Mouse (Mus musculus): ENCODE results near the gene Tmem175. TPM values are rescaled to one million over a fixed set of nuclear protein-coding genes. Genes with fewer than 3 reads are reported as not detected.
A peak's percentile ranks its signal among the peaks of the same experiment; 100 is the strongest.

The Tmem175 gene
- total and polyA plus RNA-seq, 2 experiments: 6.0 to 19.4 TPM

- peak; percentile 69 for DNase-seq (ENCODE audit: extremely low read depth, low read depth, low spot score)
- H3K27ac ChIP-seq (replicated peaks; ENCODE audit: insufficient read depth, low read depth, low read length): peak overlapping the region; percentile 68
Observed at GRCm38 (mm10) chr5:108694352-108695261, 65.0 kb downstream of the Tmem175 start.

GRCm38 (mm10) chr5:108695861-108696260 lies 66.3 kb downstream of the Tmem175 start:
- no peaks in the 10 kb centered on the region for H3K36me3 ChIP-seq (ENCODE audit: control insufficient read depth, insufficient read depth, low read length)
- H3K27ac ChIP-seq (replicated peaks; ENCODE audit: insufficient read depth, low read depth, low read length): no peak overlapping the region
- TF ChIP-seq CTCF (IDR thresholded peaks at IDR 0.05; ENCODE audit: low read depth, low read length): no peak
- TF ChIP-seq POLR2A (IDR thresholded peaks at IDR 0.05; ENCODE audit: extremely low read depth, insufficient read depth, low read length): no peak
- no peak for DNase-seq (ENCODE audit: extremely low read depth, low read depth, low spot score)
- no peak overlapping the region for H3K4me3 ChIP-seq (ENCODE audit: insufficient read depth, low read depth, low read length)
- H3K27me3 ChIP-seq (ENCODE audit: control insufficient read depth, insufficient read depth, low read length): no peaks in the 10 kb centered on the region
- peaks cover 9% of the 10 kb centered on the region; the same call in 1 of the 2 replicates for H3K79me2 ChIP-seq (ENCODE audit: control insufficient read depth, insufficient read depth, low read length)
- peaks cover 19% of the 10 kb centered on the region for H3K4me1 ChIP-seq (ENCODE audit: control insufficient read depth, insufficient read depth, low read length)
- H3K9ac ChIP-seq (ENCODE audit: low read depth, low read length): no peak overlapping the region
- 98% methylated on average over 12 of the region's 12 CpGs for WGBS

More at GRCm38 (mm10) chr5:108694352-108695261, 65.0 kb downstream of the Tmem175 start:
- Histone ChIP-seq H3K36me3 (ENCODE audit: control insufficient read depth, insufficient read depth, low read length) (no peaks in the 10 kb centered on the region), H3K27me3 (ENCODE audit: control insufficient read depth, insufficient read depth, low read length) (no peaks in the 10 kb centered on the region), H3K4me3 (ENCODE audit: insufficient read depth, low read depth, low read length) (peak overlapping the region; percentile 92), H3K4me1 (ENCODE audit: control insufficient read depth, insufficient read depth, low read length) (peaks cover 19% of the 10 kb centered on the region), H3K9ac (ENCODE audit: low read depth, low read length) (peak overlapping the region; percentile 96), H3K79me2 (ENCODE audit: control insufficient read depth, insufficient read depth, low read length) (peaks cover 9% of the 10 kb centered on the region; the same call in 1 of the 2 replicates)
- no peak for TF ChIP-seq CTCF (IDR thresholded peaks at IDR 0.05; ENCODE audit: low read depth, low read length)
- TF ChIP-seq POLR2A (IDR thresholded peaks at IDR 0.05; ENCODE audit: extremely low read depth, insufficient read depth, low read length): 0 out of 2 replicates have a peak, but pooled peaks have one; percentile 31
- WGBS: under 1% methylated on average over 97 of the region's 99 CpGs

- TF ChIP-seq CTCF (IDR thresholded peaks at IDR 0.05; ENCODE audit: low read depth, low read length): no peak
- no peak for TF ChIP-seq POLR2A (IDR thresholded peaks at IDR 0.05; ENCODE audit: extremely low read depth, insufficient read depth, low read length)
- 78% methylated on average over 3 of the region's 3 CpGs for WGBS
- H3K9ac ChIP-seq (ENCODE audit: low read depth, low read length): no peak overlapping the region
- H3K4me3 ChIP-seq (ENCODE audit: insufficient read depth, low read depth, low read length): no peak overlapping the region
- peaks cover 19% of the 10 kb centered on the region for H3K4me1 ChIP-seq (ENCODE audit: control insufficient read depth, insufficient read depth, low read length)
- no peak overlapping the region for H3K27ac ChIP-seq (replicated peaks; ENCODE audit: insufficient read depth, low read depth, low read length)
- no peaks in the 10 kb centered on the region for H3K36me3 ChIP-seq (ENCODE audit: control insufficient read depth, insufficient read depth, low read length)
- no peaks in the 10 kb centered on the region for H3K27me3 ChIP-seq (ENCODE audit: control insufficient read depth, insufficient read depth, low read length)
- DNase-seq (ENCODE audit: extremely low read depth, low read depth, low spot score): no peak
- peaks cover 9% of the 10 kb centered on the region; the same call in 1 of the 2 replicates for H3K79me2 ChIP-seq (ENCODE audit: control insufficient read depth, insufficient read depth, low read length)
Observed at GRCm38 (mm10) chr5:108696542-108696941, 67.0 kb downstream of the Tmem175 start.

GRCm38 (mm10) chr5:108697341-108697753 lies 67.8 kb downstream of the Tmem175 start:
- Histone ChIP-seq H3K4me3 (ENCODE audit: insufficient read depth, low read depth, low read length) (no peak overlapping the region), H3K36me3 (ENCODE audit: control insufficient read depth, insufficient read depth, low read length) (no peaks in the 10 kb centered on the region), H3K4me1 (ENCODE audit: control insufficient read depth, insufficient read depth, low read length) (peaks cover 16% of the 10 kb centered on the region), H3K27me3 (ENCODE audit: control insufficient read depth, insufficient read depth, low read length) (no peaks in the 10 kb centered on the region), H3K9ac (ENCODE audit: low read depth, low read length) (no peak overlapping the region), H3K79me2 (ENCODE audit: control insufficient read depth, insufficient read depth, low read length) (peaks cover 9% of the 10 kb centered on the region; the same call in 1 of the 2 replicates), H3K27ac (replicated peaks; ENCODE audit: insufficient read depth, low read depth, low read length) (no peak overlapping the region)
- no peak for TF ChIP-seq POLR2A (IDR thresholded peaks at IDR 0.05; ENCODE audit: extremely low read depth, insufficient read depth, low read length)
- TF ChIP-seq CTCF (IDR thresholded peaks at IDR 0.05; ENCODE audit: low read depth, low read length): no peak
- WGBS: 84% methylated on average over 4 of the region's 4 CpGs
- DNase-seq (ENCODE audit: extremely low read depth, low read depth, low spot score): no peak

Other genes with a start within 250 kb of the Tmem175 start
- gene Pde6b, start 241.4 kb upstream of the Tmem175 start, total RNA-seq (2014; rRNA removed): not detected in 2 replicates
- gene Pde6b, start 241.4 kb upstream of the Tmem175 start, polyA plus RNA-seq (2012; rRNA removed): not detected in 2 replicates
- gene Atp5k, start 195.3 kb upstream of the Tmem175 start, total RNA-seq (2014; rRNA removed): 438 and 500 TPM in 2 replicates
- gene Atp5k, start 195.3 kb upstream of the Tmem175 start, polyA plus RNA-seq (2012; rRNA removed): 65.2 and 73.2 TPM in 2 replicates
- 1.9 and 3.0 TPM in 2 replicates for gene Mfsd7a, start 180.9 kb upstream of the Tmem175 start, total RNA-seq (2014; rRNA removed)
- gene Mfsd7a, start 180.9 kb upstream of the Tmem175 start, polyA plus RNA-seq (2012; rRNA removed): 2.6 and 4.7 TPM in 2 replicates
- 11.4 and 13.3 TPM in 2 replicates for gene Pcgf3, start 168.5 kb upstream of the Tmem175 start, total RNA-seq (2014; rRNA removed)
- 4.5 and 5.6 TPM in 2 replicates for gene Pcgf3, start 168.5 kb upstream of the Tmem175 start, polyA plus RNA-seq (2012; rRNA removed)
- gene Cplx1, start 79.7 kb upstream of the Tmem175 start, total RNA-seq (2014; rRNA removed): not detected in 2 replicates
- gene Cplx1, start 79.7 kb upstream of the Tmem175 start, polyA plus RNA-seq (2012; rRNA removed): not detected in 2 replicates
- 32.7 and 39.8 TPM in 2 replicates for gene Gak, start within 50 bp of the Tmem175 start, total RNA-seq (2014; rRNA removed)
- 48.0 and 54.7 TPM in 2 replicates for gene Gak, start within 50 bp of the Tmem175 start, polyA plus RNA-seq (2012; rRNA removed)
- gene Idua, start 30.6 kb downstream of the Tmem175 start, total RNA-seq (2014; rRNA removed): 2.1 and 2.6 TPM in 2 replicates
- 4.3 and 7.3 TPM in 2 replicates for gene Idua, start 30.6 kb downstream of the Tmem175 start, polyA plus RNA-seq (2012; rRNA removed)
- gene Dgkq, start 39.9 kb downstream of the Tmem175 start, total RNA-seq (2014; rRNA removed): 14.0 and 16.3 TPM in 2 replicates
- gene Dgkq, start 39.9 kb downstream of the Tmem175 start, polyA plus RNA-seq (2012; rRNA removed): 19.5 and 28.2 TPM in 2 replicates
- gene Slc26a1, start 45.8 kb downstream of the Tmem175 start, total RNA-seq (2014; rRNA removed): 121 and 190 TPM in 2 replicates
- gene Slc26a1, start 45.8 kb downstream of the Tmem175 start, polyA plus RNA-seq (2012; rRNA removed): 261 and 264 TPM in 2 replicates
- 20.2 and 22.7 TPM in 2 replicates for gene Fgfrl1, start 62.6 kb downstream of the Tmem175 start, total RNA-seq (2014; rRNA removed)
- gene Fgfrl1, start 62.6 kb downstream of the Tmem175 start, polyA plus RNA-seq (2012; rRNA removed): 42.3 and 49.9 TPM in 2 replicates
- gene Rnf212, start 145.2 kb downstream of the Tmem175 start, total RNA-seq (2014; rRNA removed): not detected in 2 replicates
- not detected in 2 replicates for gene Rnf212, start 145.2 kb downstream of the Tmem175 start, polyA plus RNA-seq (2012; rRNA removed)
- gene Tmed11, start 165.6 kb downstream of the Tmem175 start, total RNA-seq (2014; rRNA removed): 0.46 TPM in 1 of 2 replicates, not detected in the other
- gene Tmed11, start 165.6 kb downstream of the Tmem175 start, polyA plus RNA-seq (2012; rRNA removed): not detected in 2 replicates
- not detected in 2 replicates for gene Vmn2r8, start 179.1 kb downstream of the Tmem175 start, total RNA-seq (2014; rRNA removed)
- gene Vmn2r8, start 179.1 kb downstream of the Tmem175 start, polyA plus RNA-seq (2012; rRNA removed): not detected in 2 replicates
- gene Vmn2r9, start 222.8 kb downstream of the Tmem175 start, total RNA-seq (2014; rRNA removed): not detected in 2 replicates
- gene Vmn2r9, start 222.8 kb downstream of the Tmem175 start, polyA plus RNA-seq (2012; rRNA removed): not detected in 2 replicates

Measured in liver, adult 2 months (tissue).